17 mouse cellular contexts compared by ENCODE assay signal in genomic region chr9:83600286-83601048, GRCm38 (mm10). TPM values are rescaled to one million over a fixed set of nuclear protein-coding genes. Genes with fewer than 3 reads are reported as not detected.
A peak's percentile ranks its signal among the peaks of the same experiment; 100 is the strongest.
DNase-seq lines count a peak whose midpoint lies in the region; ATAC-seq and TF ChIP-seq lines count a peak whose summit lies in the region.
"Had no signal": no experiment of that assay in that cellular context is flagged by ENCODE, and none has a peak within 500 bp of the region (broad histone marks: within the 10 kb centered on the region; RNA-seq: fewer than 3 reads in every experiment).

No protein-coding gene starts in this region.

- no peaks in the 10 kb centered on the region for H3K27me3 ChIP-seq in kidney, embryonic 14.5 days (ENCODE audit: control insufficient read depth, insufficient read depth, low read length)
- no peaks in the 10 kb centered on the region for H3K27me3 ChIP-seq in Patski
- no peaks in the 10 kb centered on the region for H3K27me3 ChIP-seq in embryonic facial prominence, embryonic 14.5 days (replicated peaks; ENCODE audit: control insufficient read depth, insufficient read depth, low read length)
- H3K27me3 ChIP-seq: liver, embryonic 13.5 days had no signal

- no peaks in the 10 kb centered on the region for H3K9me3 ChIP-seq in kidney, embryonic 14.5 days (ENCODE audit: control insufficient read depth, low read length)
- H3K9me3 ChIP-seq in embryonic facial prominence, embryonic 14.5 days (ENCODE audit: control insufficient read depth, low read length), result no peaks in the 10 kb centered on the region
- H3K9me3 ChIP-seq: liver, embryonic 13.5 days had no signal

- WGBS in kidney, embryonic 14.5 days, result 52% methylated on average over 10 of the region's 10 CpGs
- 55% methylated on average over 10 of the region's 10 CpGs for WGBS in embryonic facial prominence, embryonic 14.5 days

- no peak for TF ChIP-seq CTCF in Patski (IDR thresholded peaks at IDR 0.05)

- no peaks in the 10 kb centered on the region for H3K4me1 ChIP-seq in kidney, embryonic 14.5 days (ENCODE audit: control insufficient read depth, insufficient read depth, low read length)
- peaks cover 13% of the 10 kb centered on the region; the same call in 1 of the 2 replicates for H3K4me1 ChIP-seq in embryonic facial prominence, embryonic 14.5 days (ENCODE audit: control insufficient read depth, insufficient read depth, low read length)
- H3K4me1 ChIP-seq: liver, embryonic 13.5 days had no signal

- H3K4me3 ChIP-seq in kidney, embryonic 14.5 days (ENCODE audit: low read length), result no peak overlapping the region
- H3K4me3 ChIP-seq in embryonic facial prominence, embryonic 14.5 days (ENCODE audit: low read depth, low read length), result no peak overlapping the region
- H3K4me3 ChIP-seq: liver, embryonic 13.5 days had no signal

- in situ Hi-C loops in Patski (cut with MboI; ENCODE audit: low pct_unique_long_range_greater_than_20kb), result no loop called here

- DNase-seq in kidney, adult 8-10 months, result no peak
- no peak for DNase-seq in Patski (ENCODE audit: low read depth, low spot score)
- peak; percentile 41 for DNase-seq in cerebellum, adult 8-10 months
- no peak for DNase-seq in embryonic facial prominence, embryonic 14.5 days (ENCODE audit: low spot score)
- no peak for DNase-seq in gastrocnemius, postnatal 4 days (ENCODE audit: low spot score in 2 of 2)
- DNase-seq in ovary, postnatal 14 days (ENCODE audit: low spot score), result no peak
- no peak for DNase-seq in kidney, postnatal 4 days
- DNase-seq: adrenal gland, adult 2 months; forebrain, postnatal 0 days; heart, postnatal 4 days; liver, embryonic 13.5 days; lung, postnatal 36 days; thymus, adult 18-20 months had no signal

- POLR2A ChIA-PET in Patski (lab: Charles Lee), result interaction anchor here (0.5 kb wide), 1 partner anchor 116 kb away, joined by 3 read pairs; no protein-coding TSS in a partner anchor

- H3K36me3 ChIP-seq in kidney, embryonic 14.5 days (ENCODE audit: control insufficient read depth, insufficient read depth, low read length), result no peaks in the 10 kb centered on the region
- H3K36me3 ChIP-seq in embryonic facial prominence, embryonic 14.5 days (ENCODE audit: control insufficient read depth, insufficient read depth, low read length), result no peaks in the 10 kb centered on the region
- H3K36me3 ChIP-seq: liver, embryonic 13.5 days had no signal

- no peak overlapping the region for H3K9ac ChIP-seq in kidney, embryonic 14.5 days (ENCODE audit: low read depth, low read length)
- H3K9ac ChIP-seq in embryonic facial prominence, embryonic 14.5 days (ENCODE audit: low read depth, low read length), result no peak overlapping the region
- H3K9ac ChIP-seq: forebrain, postnatal 0 days; liver, embryonic 13.5 days had no signal

- no peak overlapping the region for H3K27ac ChIP-seq in kidney, embryonic 14.5 days (ENCODE audit: low read depth, low read length)
- H3K27ac ChIP-seq in embryonic facial prominence, embryonic 14.5 days (replicated peaks; ENCODE audit: low read depth, low read length), result no peak overlapping the region
- H3K27ac ChIP-seq: liver, embryonic 13.5 days had no signal

- CTCF ChIA-PET in Patski (lab: Charles Lee), result interaction anchor here (0.9 kb wide), 1 partner anchor 17 kb away, joined by 4 read pairs; no protein-coding TSS in a partner anchor

- no peak overlapping the region for H3K4me2 ChIP-seq in kidney, embryonic 14.5 days (replicated peaks; ENCODE audit: low read depth, low read length)
- no peak overlapping the region; the same call in 1 of the 2 replicates for H3K4me2 ChIP-seq in embryonic facial prominence, embryonic 14.5 days (ENCODE audit: low read depth, low read length)
- H3K4me2 ChIP-seq: liver, embryonic 13.5 days had no signal

- ATAC-seq in kidney, embryonic 14.5 days (ENCODE audit: low FRiP score, low TSS enrichment), result peak; percentile 55; the same call in 1 of the 2 replicates
- ATAC-seq in Patski, result peak; percentile 82
- peak; percentile 64; the same call in 1 of the 2 replicates for ATAC-seq in embryonic facial prominence, embryonic 14.5 days (ENCODE audit: low read depth)
- ATAC-seq: CD4-positive, CD25-positive, alpha-beta regulatory T cell, adult 4 months; forebrain, postnatal 0 days; intestine, postnatal 0 days had no signal

RNA-seq across cellular contexts. Expression of gene Sh3bgrl2, which starts 52.3 kb away (rescaled TPM):
- polyA plus RNA-seq in kidney, embryonic 14.5 days (2014; fragmentation: Nextera tagmentation; extraction: Ambion mirVana), result 14.9 and 22.7 TPM in 2 replicates
- 5.2 TPM for polyA plus RNA-seq in Patski (2021)
- polyA plus RNA-seq in embryonic facial prominence, embryonic 14.5 days (2014; fragmentation: Nextera tagmentation; extraction: Ambion mirVana), result 16.8 and 18.7 TPM in 2 replicates
- 1 to 10 TPM; 3.0 TPM for total RNA-seq in gastrocnemius, postnatal 4 days (2021)
- total RNA-seq: granulocyte monocyte progenitor cell, adult 5-6 weeks had no signal
